Mouse (Mus musculus): ENCODE measurements around the gene Gm7137.

DNA sequence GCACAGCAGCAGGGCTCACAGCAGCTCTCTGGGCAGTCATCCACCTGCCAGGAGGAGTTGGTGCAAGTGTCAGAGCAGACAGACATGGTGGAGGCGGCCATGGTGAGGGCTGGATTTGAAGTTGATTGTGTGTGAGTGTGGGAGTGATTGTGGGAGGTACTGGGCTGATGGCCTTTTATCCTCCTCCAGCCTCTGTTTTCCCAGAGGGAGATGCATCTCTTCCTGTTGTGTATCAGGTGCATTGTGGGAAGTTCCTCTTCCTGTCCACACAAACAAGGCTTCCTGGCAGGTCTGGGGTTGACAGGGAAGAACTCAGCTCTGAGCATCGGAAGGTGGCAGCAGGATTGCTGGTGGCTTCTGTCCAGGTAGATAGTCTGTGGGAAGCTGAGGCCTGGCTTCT, 7.0 kb upstream of the Gm7137 start, which contains the start of gene Gm9639:
- TF ChIP-seq TAL1 (conservative IDR thresholded peaks at IDR 0.05; ENCODE audit: low read depth, low read length) (no peak), CTCF (IDR thresholded peaks at IDR 0.05; ENCODE audit: low read depth, low read length) (no peak), GATA1 (IDR thresholded peaks at IDR 0.05; ENCODE audit: borderline replicate concordance, low read length) (no peak), POLR2AphosphoS5 (IDR thresholded peaks at IDR 0.05; ENCODE audit: insufficient replicate concordance, low read depth, low read length) (no peak)
